Mouse (Mus musculus): ENCODE measurements around the gene Frem1. TPM values are rescaled to one million over a fixed set of nuclear protein-coding genes. Genes with fewer than 3 reads are reported as not detected.
A peak's percentile ranks its signal among the peaks of the same experiment; 100 is the strongest.

Gene Frem1
- total RNA-seq (2021) = under 1 TPM; 0.59 to 0.65 TPM

GRCm38 (mm10) chr4:83051634-83052577, at the start of gene Frem1:
Frem1 (minus strand) TSS chr4:83052339.
- intact Hi-C loops (cut with DNase I) = no loop called here

DNA sequence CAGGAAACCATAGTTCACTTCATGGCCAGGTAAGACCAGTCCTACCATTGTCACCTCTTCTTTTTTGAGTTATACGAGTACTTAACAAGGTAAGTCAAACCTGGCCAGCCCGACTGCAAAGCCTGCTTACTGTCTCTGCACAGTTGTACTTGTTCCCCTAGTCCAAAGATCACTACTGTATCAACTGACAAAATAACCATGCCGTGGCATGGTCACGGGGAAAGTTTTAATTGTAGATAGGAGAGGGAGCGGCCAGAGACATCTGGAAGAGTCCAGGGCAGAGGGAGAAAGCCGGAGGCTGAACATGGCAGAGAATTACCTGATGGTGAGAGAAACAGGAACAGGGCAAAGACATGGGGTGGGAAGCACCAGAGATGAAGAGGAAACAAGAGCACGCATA, 46.9 kb upstream of the Frem1 start:
- intact Hi-C loops (cut with DNase I) = no loop called here
- no peak for DNase-seq (ENCODE audit: low spot score)

More at GRCm38 (mm10) chr4:83051634-83052577, at the start of gene Frem1:
- DNase-seq (ENCODE audit: low spot score) = peak; percentile 7

DNA sequence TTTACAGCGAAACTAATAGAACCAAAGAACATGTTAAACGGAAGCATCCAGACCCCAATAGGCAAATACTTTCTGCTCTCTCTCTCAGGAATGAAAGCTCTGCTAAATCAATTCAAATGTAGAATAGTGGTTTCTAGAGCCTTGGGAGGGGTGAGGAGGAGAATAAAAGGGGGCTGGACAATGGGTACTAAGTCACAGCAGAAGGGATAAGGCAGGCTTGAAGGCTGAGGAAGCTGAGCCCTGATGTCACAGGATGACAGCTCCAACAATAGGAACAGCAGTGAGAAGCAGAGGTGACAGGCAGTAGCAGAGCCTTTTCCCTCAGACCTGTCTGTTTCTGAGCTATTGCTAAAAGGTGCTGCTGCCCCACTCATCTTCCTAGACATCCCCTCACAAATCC, 41.8 kb upstream of the Frem1 start:
- no peak for DNase-seq (ENCODE audit: low spot score)
- intact Hi-C loops (cut with DNase I) = loop anchor here (5.0 kb wide), 1 partner anchor 88 kb away; no protein-coding TSS in a partner anchor

DNA sequence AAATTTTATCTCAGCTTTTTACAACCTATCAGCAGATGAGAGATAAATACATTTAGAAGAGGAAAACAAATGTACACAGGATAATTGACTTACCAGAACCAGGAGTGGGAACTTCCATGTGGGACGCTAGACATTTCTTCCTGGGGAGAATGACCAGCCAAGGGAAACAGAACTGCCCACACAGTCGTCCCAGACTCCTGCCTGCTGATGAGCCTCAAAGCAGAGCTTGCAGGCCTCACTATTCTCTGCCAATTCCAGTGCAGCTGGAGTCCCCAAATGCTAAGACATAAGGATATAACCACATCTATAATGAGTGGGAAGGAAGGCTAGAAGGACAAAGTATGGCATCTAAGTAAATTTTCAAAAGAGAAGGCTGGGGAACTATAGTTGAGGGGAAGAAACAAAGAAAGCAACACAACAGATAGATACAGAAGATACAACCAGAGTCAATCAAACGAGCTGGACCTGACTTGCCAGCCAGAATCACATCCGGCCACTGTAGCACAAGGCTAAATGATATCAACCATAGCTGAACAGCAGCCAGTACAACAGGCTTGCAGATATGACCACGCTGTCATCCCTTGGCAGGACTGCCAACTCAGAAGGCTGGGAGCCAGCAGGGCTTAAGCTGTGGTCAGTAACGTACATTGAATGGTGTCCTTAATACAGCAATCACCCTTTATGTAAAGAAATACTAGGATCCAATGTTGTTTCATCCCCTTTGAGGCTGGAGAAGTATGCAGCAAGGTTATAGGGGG, 38.7 kb upstream of the Frem1 start:
- intact Hi-C loops (cut with DNase I) = loop anchor here (5.0 kb wide), 1 partner anchor 91 kb away; no protein-coding TSS in a partner anchor

GRCm38 (mm10) chr4:83080364-83081174, 28.4 kb upstream of the Frem1 start:
- no peak for DNase-seq (ENCODE audit: low spot score)
- intact Hi-C loops (cut with DNase I) = no loop called here

More for the DNA sequence above, 38.7 kb upstream of the Frem1 start:
- no peak for DNase-seq (ENCODE audit: low spot score)

- no peak for DNase-seq (ENCODE audit: low spot score)
- intact Hi-C loops (cut with DNase I) = no loop called here
These were observed 12.1 kb upstream of the Frem1 start for GRCm38 (mm10) chr4:83064191-83064590.

GRCm38 (mm10) chr4:83061564-83061963, 9.4 kb upstream of the Frem1 start:
- intact Hi-C loops (cut with DNase I) = no loop called here

DNA sequence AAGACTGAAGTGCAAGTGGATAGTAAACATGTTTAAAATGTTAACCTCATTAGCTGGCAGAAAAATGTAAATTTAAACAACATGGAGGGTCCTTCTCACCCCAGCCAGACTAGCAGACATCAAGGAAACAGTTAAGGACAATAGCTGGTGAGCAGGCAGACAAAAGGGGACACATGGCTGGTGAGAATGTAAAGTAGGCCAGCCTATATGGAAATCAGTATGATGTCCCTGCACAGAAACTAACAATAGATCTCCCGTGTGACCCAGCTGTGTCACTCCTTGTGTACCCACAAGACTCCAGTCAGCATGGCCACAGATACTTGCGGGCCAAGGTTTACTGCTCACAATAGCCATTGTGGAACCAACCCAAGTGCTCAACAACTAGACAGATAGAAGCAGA, 6.5 kb upstream of the Frem1 start:
- intact Hi-C loops (cut with DNase I) = no loop called here
- no peak for DNase-seq (ENCODE audit: low spot score)

More at GRCm38 (mm10) chr4:83061564-83061963, 9.4 kb upstream of the Frem1 start:
- DNase-seq (ENCODE audit: low spot score) = no peak

- intact Hi-C loops (cut with DNase I) = no loop called here
- DNase-seq (ENCODE audit: low spot score) = no peak
These were observed 6.0 kb upstream of the Frem1 start for GRCm38 (mm10) chr4:83058182-83058581.

DNA sequence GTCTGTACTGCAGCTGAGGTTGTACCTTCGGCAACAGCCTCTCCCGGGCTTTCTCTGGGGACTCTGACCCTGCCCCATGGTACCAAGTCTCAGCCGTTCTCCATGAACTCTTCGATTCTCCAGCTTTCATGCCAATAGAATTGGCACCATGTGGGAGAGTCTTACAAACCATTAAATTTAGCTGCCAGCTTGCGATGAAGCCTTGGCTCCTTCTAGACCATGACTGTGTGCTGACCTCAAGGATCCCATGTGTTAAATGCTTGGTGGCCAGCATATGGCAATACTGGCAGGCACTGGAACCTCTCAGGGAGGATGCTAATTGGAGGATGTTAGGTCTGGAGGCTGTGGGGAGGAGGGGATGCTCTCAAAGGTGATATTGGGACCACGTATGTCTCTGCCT, 4.4 kb upstream of the Frem1 start:
- DNase-seq (ENCODE audit: low spot score) = no peak
- intact Hi-C loops (cut with DNase I) = no loop called here

GRCm38 (mm10) chr4:83055444-83055843, 3.3 kb upstream of the Frem1 start:
- no peak for DNase-seq (ENCODE audit: low spot score)
- intact Hi-C loops (cut with DNase I) = no loop called here

- DNase-seq (ENCODE audit: low spot score) = no peak
- intact Hi-C loops (cut with DNase I) = no loop called here
These were observed 1.1 kb upstream of the Frem1 start for GRCm38 (mm10) chr4:83053206-83053605.

GRCm38 (mm10) chr4:83051176-83051575, 963 bp downstream of the Frem1 start:
- no peak for DNase-seq (ENCODE audit: low spot score)
- intact Hi-C loops (cut with DNase I) = no loop called here

GRCm38 (mm10) chr4:83050151-83050796, 1.9 kb downstream of the Frem1 start:
- intact Hi-C loops (cut with DNase I) = no loop called here
- DNase-seq (ENCODE audit: low spot score) = no peak

GRCm38 (mm10) chr4:83049288-83049687, 2.9 kb downstream of the Frem1 start:
- no peak for DNase-seq (ENCODE audit: low spot score)
- intact Hi-C loops (cut with DNase I) = no loop called here

DNA sequence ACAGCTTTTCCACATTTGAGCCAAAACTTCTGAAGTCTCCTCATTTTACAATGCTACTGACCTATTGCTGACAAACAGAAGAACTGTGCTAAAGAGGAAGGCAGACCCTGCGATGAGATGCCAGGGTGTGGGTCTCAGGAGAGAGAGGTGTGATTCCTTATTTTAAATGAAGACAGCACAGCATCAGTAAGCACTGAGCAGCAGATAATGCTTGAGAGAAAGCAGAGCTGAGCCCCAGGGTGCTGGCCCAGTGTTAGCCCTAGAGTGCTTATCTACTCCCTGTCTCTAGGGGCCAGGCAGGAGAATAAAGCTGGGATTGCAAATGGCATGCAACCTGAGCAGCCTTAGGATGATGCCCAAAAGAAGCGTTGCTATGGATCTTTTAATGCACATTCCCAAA, 3.6 kb downstream of the Frem1 start:
- no peak for DNase-seq (ENCODE audit: low spot score)
- intact Hi-C loops (cut with DNase I) = no loop called here

DNA sequence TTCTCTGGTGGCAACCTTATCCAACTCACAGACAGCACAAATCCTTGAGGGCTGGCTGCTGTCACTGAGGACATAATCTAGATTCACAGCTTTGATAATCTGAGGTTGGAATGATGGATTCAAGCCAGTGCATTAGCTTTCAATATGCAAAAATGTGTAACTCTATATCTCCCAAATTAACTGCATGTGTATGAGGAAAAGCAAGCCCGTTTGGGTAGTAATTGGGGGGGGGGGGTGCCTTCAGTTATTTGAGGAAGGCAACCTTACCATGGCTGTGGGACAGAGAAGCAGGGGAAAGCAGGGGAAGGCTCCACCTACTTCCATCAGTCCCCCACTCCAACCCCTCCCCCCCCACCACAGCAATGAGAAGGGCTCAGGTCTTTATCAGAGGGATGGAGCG, 5.3 kb downstream of the Frem1 start:
- DNase-seq (ENCODE audit: low spot score) = no peak
- intact Hi-C loops (cut with DNase I) = no loop called here

- intact Hi-C loops (cut with DNase I) = no loop called here
- DNase-seq (ENCODE audit: low spot score) = no peak
These were observed 6.1 kb downstream of the Frem1 start for GRCm38 (mm10) chr4:83046069-83046468.

- DNase-seq (ENCODE audit: low spot score) = no peak
- intact Hi-C loops (cut with DNase I) = no loop called here
These were observed 6.9 kb downstream of the Frem1 start for GRCm38 (mm10) chr4:83045266-83045665.

- no peak for DNase-seq (ENCODE audit: low spot score)
- intact Hi-C loops (cut with DNase I) = no loop called here
These were observed 11.4 kb downstream of the Frem1 start for GRCm38 (mm10) chr4:83040780-83041179.

Data from heart, postnatal 25 days (tissue).